Mouse (Mus musculus) forebrain, embryonic 12.5 days (tissue): ENCODE results near the gene Ergic2. TPM values are rescaled to one million over a fixed set of nuclear protein-coding genes. Genes with fewer than 3 reads are reported as not detected.

Experiments used
- ATAC-seq: fragments of 200-750 bp; cut with Nextera tagmentation; 2 replicates; pipeline ENCODE4 v1.8.0; 2017; ENCODE audit warnings: moderate TSS enrichment; ENCODE audit not compliant: low FRiP score
- H3K27ac ChIP-seq: fragments of 300-500 bp; sonication (generic); 2 replicates; pipeline ENCODE4 v1.5.1; 2016; ENCODE audit warnings: mild to moderate bottlenecking
- H3K27me3 ChIP-seq: fragments of 300-500 bp; sonication (generic); 2 replicates; pipeline ENCODE4 v1.6.1; 2016; ENCODE audit warnings: mild to moderate bottlenecking
- H3K36me3 ChIP-seq: fragments of 300-500 bp; sonication (generic); replicated peaks from 2 replicates; pipeline ENCODE4 v1.6.1; 2016; ENCODE audit warnings: mild to moderate bottlenecking
- H3K4me1 ChIP-seq: fragments of 300-500 bp; sonication (generic); 2 replicates; pipeline ENCODE4 v1.6.1; 2016
- H3K4me2 ChIP-seq: fragments of 300-500 bp; sonication (generic); 2 replicates; pipeline ENCODE4 v1.6.1; 2016; ENCODE audit warnings: mild to moderate bottlenecking, moderate library complexity
- H3K4me3 ChIP-seq: fragments of 300-500 bp; sonication (generic); replicated peaks from 2 replicates; pipeline ENCODE4 v1.5.1; 2016; ENCODE audit warnings: mild to moderate bottlenecking
- H3K9ac ChIP-seq: fragments of 300-500 bp; sonication (generic); 2 replicates; pipeline ENCODE4 v1.6.1; 2016; ENCODE audit warnings: mild to moderate bottlenecking
- H3K9me3 ChIP-seq: fragments of 300-500 bp; sonication (generic); 2 replicates; pipeline ENCODE4 v1.6.1; 2016
- WGBS: fragments of 180-500 bp; shearing (Covaris S2); methylation state at CpG from one replicate; pipeline ENCODE4 v1.1.7; 2016; 5-methylcytosine and 5-hydroxymethylcytosine counted together
- polyA plus RNA-seq: library from polyadenylated mRNA; unstranded; fragments of >200 nt; fragmentation: Nextera tagmentation; extraction: Ambion mirVana; gene quantifications from 2 replicates; pipeline ENCODE4 v1.2.1, GENCODE M21; 2016

The Ergic2 gene
- 205 and 215 TPM in 2 replicates for polyA plus RNA-seq

- H3K27me3 ChIP-seq, result no peaks in the 10 kb centered on the region
- H3K36me3 ChIP-seq, result 0 out of 2 replicates have a peak, but pooled peaks cover 4% of the 10 kb centered on the region
- 1% methylated on average over 61 of the region's 61 CpGs for WGBS
- peak within 1 kb of the TSS; percentile 89 for H3K9ac ChIP-seq
- peaks cover 16% of the 10 kb centered on the region for H3K4me1 ChIP-seq
- H3K27ac ChIP-seq, result peak within 1 kb of the TSS; percentile 86
- peak; percentile 99 for ATAC-seq
- H3K9me3 ChIP-seq, result no peaks in the 10 kb centered on the region
- peak within 1 kb of the TSS; percentile 67 for H3K4me2 ChIP-seq
- peak within 1 kb of the TSS; percentile 95 for H3K4me3 ChIP-seq
Measured at GRCm38 (mm10) chr6:148211897-148212680, at the start of gene Ergic2. Gene Ergic2, minus strand, starts transcription at chr6:148212374.

GRCm38 (mm10) chr6:148260729-148261101, 48.5 kb upstream of the Ergic2 start:
- no peak for ATAC-seq
- 93% methylated on average over 6 of the region's 6 CpGs for WGBS

GRCm38 (mm10) chr6:148259979-148260728, 48.0 kb upstream of the Ergic2 start:
- 56% methylated on average over 4 of the region's 4 CpGs for WGBS
- no peak overlapping the region for H3K4me3 ChIP-seq
- H3K9me3 ChIP-seq, result no peaks in the 10 kb centered on the region
- H3K9ac ChIP-seq, result no peak overlapping the region
- H3K36me3 ChIP-seq, result no peaks in the 10 kb centered on the region
- 0 out of 2 replicates have a peak, but pooled peaks cover 3% of the 10 kb centered on the region for H3K27me3 ChIP-seq
- no peak overlapping the region for H3K27ac ChIP-seq
- H3K4me1 ChIP-seq, result peaks cover 8% of the 10 kb centered on the region
- ATAC-seq, result peak; percentile 68; the same call in 1 of the 2 replicates
- H3K4me2 ChIP-seq, result no peak overlapping the region

More at GRCm38 (mm10) chr6:148260729-148261101, 48.5 kb upstream of the Ergic2 start:
- Histone ChIP-seq H3K27me3 (0 out of 2 replicates have a peak, but pooled peaks cover 3% of the 10 kb centered on the region), H3K27ac (no peak overlapping the region), H3K9me3 (no peaks in the 10 kb centered on the region), H3K4me2 (no peak overlapping the region), H3K9ac (no peak overlapping the region), H3K36me3 (no peaks in the 10 kb centered on the region), H3K4me3 (no peak overlapping the region), H3K4me1 (peaks cover 8% of the 10 kb centered on the region)

GRCm38 (mm10) chr6:148259074-148259473, 46.9 kb upstream of the Ergic2 start:
- Histone ChIP-seq H3K9me3 (no peaks in the 10 kb centered on the region), H3K27ac (no peak overlapping the region), H3K9ac (no peak overlapping the region), H3K36me3 (no peaks in the 10 kb centered on the region), H3K4me2 (no peak overlapping the region), H3K27me3 (0 out of 2 replicates have a peak, but pooled peaks cover 3% of the 10 kb centered on the region), H3K4me1 (peaks cover 8% of the 10 kb centered on the region), H3K4me3 (no peak overlapping the region)
- ATAC-seq, result no peak
- WGBS, result 84% methylated on average over 8 of the region's 8 CpGs

- 0 out of 2 replicates have a peak, but pooled peaks cover 3% of the 10 kb centered on the region for H3K27me3 ChIP-seq
- H3K27ac ChIP-seq, result no peak overlapping the region
- ATAC-seq, result no peak
- H3K9ac ChIP-seq, result no peak overlapping the region
- H3K36me3 ChIP-seq, result no peaks in the 10 kb centered on the region
- WGBS, result 83% methylated on average over 2 of the region's 2 CpGs
- no peaks in the 10 kb centered on the region for H3K9me3 ChIP-seq
- no peak overlapping the region for H3K4me3 ChIP-seq
- peaks cover 8% of the 10 kb centered on the region for H3K4me1 ChIP-seq
- H3K4me2 ChIP-seq, result no peak overlapping the region
Measured at GRCm38 (mm10) chr6:148257805-148258204, 45.6 kb upstream of the Ergic2 start.

GRCm38 (mm10) chr6:148256109-148256508, 43.9 kb upstream of the Ergic2 start:
- 0 out of 2 replicates have a peak, but pooled peaks cover 3% of the 10 kb centered on the region for H3K27me3 ChIP-seq
- no peaks in the 10 kb centered on the region for H3K9me3 ChIP-seq
- H3K9ac ChIP-seq, result no peak overlapping the region
- WGBS, result 86% methylated on average over 3 of the region's 3 CpGs
- H3K4me2 ChIP-seq, result no peak overlapping the region
- H3K36me3 ChIP-seq, result no peaks in the 10 kb centered on the region
- ATAC-seq, result no peak
- peaks cover 8% of the 10 kb centered on the region for H3K4me1 ChIP-seq
- H3K27ac ChIP-seq, result no peak overlapping the region
- H3K4me3 ChIP-seq, result no peak overlapping the region

- Histone ChIP-seq H3K27ac (no peak overlapping the region), H3K27me3 (0 out of 2 replicates have a peak, but pooled peaks cover 3% of the 10 kb centered on the region), H3K4me3 (no peak overlapping the region), H3K4me1 (peaks cover 5% of the 10 kb centered on the region), H3K9me3 (no peaks in the 10 kb centered on the region), H3K4me2 (no peak overlapping the region), H3K36me3 (no peaks in the 10 kb centered on the region), H3K9ac (no peak overlapping the region)
- WGBS, result 44% methylated on average over 1 of the region's 1 CpGs
- no peak for ATAC-seq
Measured at GRCm38 (mm10) chr6:148255395-148256053, 43.4 kb upstream of the Ergic2 start.

GRCm38 (mm10) chr6:148249221-148249620, 37.0 kb upstream of the Ergic2 start:
- Histone ChIP-seq H3K9ac (no peak overlapping the region), H3K27ac (no peak overlapping the region), H3K4me1 (no peaks in the 10 kb centered on the region; the same call in 1 of the 2 replicates), H3K4me2 (no peak overlapping the region), H3K27me3 (no peaks in the 10 kb centered on the region), H3K4me3 (no peak overlapping the region), H3K9me3 (no peaks in the 10 kb centered on the region), H3K36me3 (no peaks in the 10 kb centered on the region)
- WGBS, result 73% methylated on average over 3 of the region's 3 CpGs
- no peak for ATAC-seq

- 0 out of 2 replicates have a peak, but pooled peaks have one; percentile 17 for ATAC-seq
- H3K9ac ChIP-seq, result no peak overlapping the region
- no peaks in the 10 kb centered on the region for H3K27me3 ChIP-seq
- no peaks in the 10 kb centered on the region; the same call in 1 of the 2 replicates for H3K4me1 ChIP-seq
- H3K9me3 ChIP-seq, result no peaks in the 10 kb centered on the region
- WGBS, result 57% methylated on average over 2 of the region's 2 CpGs
- H3K27ac ChIP-seq, result no peak overlapping the region
- no peak overlapping the region for H3K4me2 ChIP-seq
- no peak overlapping the region for H3K4me3 ChIP-seq
- H3K36me3 ChIP-seq, result no peaks in the 10 kb centered on the region
Measured at GRCm38 (mm10) chr6:148248625-148249024, 36.5 kb upstream of the Ergic2 start.

- Histone ChIP-seq H3K27me3 (no peaks in the 10 kb centered on the region), H3K4me2 (no peak overlapping the region), H3K4me3 (no peak overlapping the region), H3K27ac (no peak overlapping the region), H3K36me3 (no peaks in the 10 kb centered on the region), H3K4me1 (no peaks in the 10 kb centered on the region), H3K9ac (no peak overlapping the region), H3K9me3 (no peaks in the 10 kb centered on the region)
- no peak for ATAC-seq
- 85% methylated on average over 7 of the region's 7 CpGs for WGBS
Measured at GRCm38 (mm10) chr6:148246544-148246943, 34.4 kb upstream of the Ergic2 start.

GRCm38 (mm10) chr6:148244836-148245235, 32.7 kb upstream of the Ergic2 start:
- WGBS, result 89% methylated on average over 1 of the region's 1 CpGs
- H3K4me2 ChIP-seq, result no peak overlapping the region
- no peak overlapping the region for H3K27ac ChIP-seq
- H3K36me3 ChIP-seq, result no peaks in the 10 kb centered on the region
- no peaks in the 10 kb centered on the region for H3K4me1 ChIP-seq
- no peak overlapping the region for H3K9ac ChIP-seq
- H3K4me3 ChIP-seq, result no peak overlapping the region
- H3K9me3 ChIP-seq, result no peaks in the 10 kb centered on the region
- no peaks in the 10 kb centered on the region for H3K27me3 ChIP-seq
- ATAC-seq, result no peak

GRCm38 (mm10) chr6:148242304-148242703, 30.1 kb upstream of the Ergic2 start:
- Histone ChIP-seq H3K9me3 (no peaks in the 10 kb centered on the region), H3K4me1 (no peaks in the 10 kb centered on the region), H3K36me3 (no peaks in the 10 kb centered on the region), H3K4me3 (no peak overlapping the region), H3K4me2 (no peak overlapping the region), H3K9ac (no peak overlapping the region), H3K27ac (no peak overlapping the region), H3K27me3 (no peaks in the 10 kb centered on the region)
- 66% methylated on average over 3 of the region's 3 CpGs for WGBS
- ATAC-seq, result no peak
